Mouse (Mus musculus): ENCODE results near the gene Ulk1.

DNA sequence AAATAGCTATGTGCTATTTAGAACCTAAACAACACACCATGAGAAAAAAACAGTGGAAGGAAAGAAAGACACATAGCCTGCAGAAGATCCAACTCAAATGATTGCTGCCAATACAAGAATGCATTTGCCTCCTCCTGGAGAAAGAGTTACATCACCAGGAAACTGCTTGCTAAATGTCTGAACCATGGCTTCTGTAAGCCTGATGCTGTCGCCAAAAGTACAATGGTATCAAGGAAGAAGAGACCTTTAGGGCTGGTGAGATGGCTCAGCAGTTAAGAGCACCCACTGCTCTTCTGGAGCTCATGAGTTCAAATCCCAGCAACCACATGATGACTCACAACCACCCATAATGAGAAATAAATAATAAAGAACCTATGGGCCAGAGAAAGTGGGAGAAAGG, 64.9 kb downstream of the Ulk1 start:
- TF ChIP-seq GATA1 (IDR thresholded peaks at IDR 0.05; ENCODE audit: low read length) (no peak), TAL1 (IDR thresholded peaks at IDR 0.05; ENCODE audit: low read length) (no peak)
